Mouse (Mus musculus): ENCODE results near the gene Hfe2. TPM values are rescaled to one million over a fixed set of nuclear protein-coding genes. Genes with fewer than 3 reads are reported as not detected.
"Not testable (repeated sequence)": the region's sequence is repeated elsewhere in the genome, so short reads cannot be mapped to it uniquely, and the experiment has no call there.

Hfe2 gene
- 0.57 and 1.1 TPM in 2 replicates for polyA plus RNA-seq (2015; fragmentation: Nextera tagmentation; extraction: Ambion mirVana)

- Histone ChIP-seq H3K9ac (ENCODE audit: low read length) (no peak within 1 kb of the TSS), H3K4me2 (ENCODE audit: low read depth, low read length) (no peak within 1 kb of the TSS), H3K9me3 (ENCODE audit: control insufficient read depth, low read length) (no peaks in the 10 kb centered on the region), H3K36me3 (ENCODE audit: control insufficient read depth, insufficient read depth, low read length) (no peaks in the 10 kb centered on the region), H3K4me1 (replicated peaks; ENCODE audit: control insufficient read depth, insufficient read depth, low read length) (peaks cover 6% of the 10 kb centered on the region), H3K27me3 (ENCODE audit: control insufficient read depth, insufficient read depth, low read depth, low read length) (peaks cover 43% of the 10 kb centered on the region), H3K27ac (ENCODE audit: low read length) (no peak within 1 kb of the TSS), H3K4me3 (ENCODE audit: low read length) (no peak within 1 kb of the TSS)
- WGBS: 68% methylated on average over 4 of the region's 4 CpGs
- ATAC-seq (ENCODE audit: low read depth): no peak
Measured at GRCm38 (mm10) chr3:96524914-96525313, at the start of gene Hfe2. Hfe2 (plus strand) TSS chr3:96525172.

DNA sequence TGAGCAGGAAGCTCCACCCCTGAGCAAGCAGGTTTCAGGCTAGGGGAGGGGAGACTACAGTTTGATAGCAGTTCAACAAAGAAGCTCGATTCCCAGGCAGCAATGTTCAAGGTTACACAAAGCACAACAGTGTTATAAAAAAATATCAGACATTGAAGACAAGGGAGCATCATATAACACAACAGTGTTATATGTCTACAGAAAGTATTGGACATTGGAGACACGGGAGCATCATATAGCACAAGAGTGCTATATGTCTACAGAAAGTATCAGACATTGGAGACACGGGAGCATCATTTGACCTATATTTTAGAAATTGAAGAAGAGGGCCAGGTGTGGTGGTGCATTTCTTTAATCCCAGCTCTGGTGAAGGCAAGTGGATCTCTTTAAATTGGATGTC lies 47.9 kb upstream of the Hfe2 start:
- no peak overlapping the region for H3K27ac ChIP-seq (ENCODE audit: low read length)
- H3K4me1 ChIP-seq (replicated peaks; ENCODE audit: control insufficient read depth, insufficient read depth, low read length): 0 out of 2 replicates have a peak, but pooled peaks cover 5% of the 10 kb centered on the region
- H3K9me3 ChIP-seq (ENCODE audit: control insufficient read depth, low read length): no peaks in the 10 kb centered on the region
- no peak for ATAC-seq (ENCODE audit: low read depth)
- H3K36me3 ChIP-seq (ENCODE audit: control insufficient read depth, insufficient read depth, low read length): no peaks in the 10 kb centered on the region
- H3K27me3 ChIP-seq (ENCODE audit: control insufficient read depth, insufficient read depth, low read depth, low read length): peaks cover 46% of the 10 kb centered on the region
- no peak overlapping the region for H3K4me3 ChIP-seq (ENCODE audit: low read length)
- 38% methylated on average over 3 of the region's 3 CpGs for WGBS
- H3K9ac ChIP-seq (ENCODE audit: low read length): no peak overlapping the region
- no peak overlapping the region for H3K4me2 ChIP-seq (ENCODE audit: low read depth, low read length)

GRCm38 (mm10) chr3:96477558-96477957 lies 47.4 kb upstream of the Hfe2 start:
- Histone ChIP-seq H3K4me2 (ENCODE audit: low read depth, low read length) (no peak overlapping the region), H3K4me3 (ENCODE audit: low read length) (no peak overlapping the region), H3K9me3 (ENCODE audit: control insufficient read depth, low read length) (no peaks in the 10 kb centered on the region), H3K27me3 (ENCODE audit: control insufficient read depth, insufficient read depth, low read depth, low read length) (peaks cover 43% of the 10 kb centered on the region), H3K4me1 (replicated peaks; ENCODE audit: control insufficient read depth, insufficient read depth, low read length) (0 out of 2 replicates have a peak, but pooled peaks cover 5% of the 10 kb centered on the region), H3K9ac (ENCODE audit: low read length) (no peak overlapping the region), H3K36me3 (ENCODE audit: control insufficient read depth, insufficient read depth, low read length) (no peaks in the 10 kb centered on the region), H3K27ac (ENCODE audit: low read length) (no peak overlapping the region)
- ATAC-seq (ENCODE audit: low read depth): no peak
- 64% methylated on average over 6 of the region's 6 CpGs for WGBS

GRCm38 (mm10) chr3:96479249-96479648 lies 45.7 kb upstream of the Hfe2 start:
- no peak for ATAC-seq (ENCODE audit: low read depth)
- no peak overlapping the region for H3K4me2 ChIP-seq (ENCODE audit: low read depth, low read length)
- 0 out of 2 replicates have a peak, but pooled peaks cover 5% of the 10 kb centered on the region for H3K4me1 ChIP-seq (replicated peaks; ENCODE audit: control insufficient read depth, insufficient read depth, low read length)
- no peaks in the 10 kb centered on the region for H3K36me3 ChIP-seq (ENCODE audit: control insufficient read depth, insufficient read depth, low read length)
- no peaks in the 10 kb centered on the region for H3K9me3 ChIP-seq (ENCODE audit: control insufficient read depth, low read length)
- no peak overlapping the region for H3K9ac ChIP-seq (ENCODE audit: low read length)
- 22% methylated on average over 3 of the region's 3 CpGs for WGBS
- H3K27ac ChIP-seq (ENCODE audit: low read length): no peak overlapping the region
- no peak overlapping the region for H3K4me3 ChIP-seq (ENCODE audit: low read length)
- H3K27me3 ChIP-seq (ENCODE audit: control insufficient read depth, insufficient read depth, low read depth, low read length): peaks cover 27% of the 10 kb centered on the region

DNA sequence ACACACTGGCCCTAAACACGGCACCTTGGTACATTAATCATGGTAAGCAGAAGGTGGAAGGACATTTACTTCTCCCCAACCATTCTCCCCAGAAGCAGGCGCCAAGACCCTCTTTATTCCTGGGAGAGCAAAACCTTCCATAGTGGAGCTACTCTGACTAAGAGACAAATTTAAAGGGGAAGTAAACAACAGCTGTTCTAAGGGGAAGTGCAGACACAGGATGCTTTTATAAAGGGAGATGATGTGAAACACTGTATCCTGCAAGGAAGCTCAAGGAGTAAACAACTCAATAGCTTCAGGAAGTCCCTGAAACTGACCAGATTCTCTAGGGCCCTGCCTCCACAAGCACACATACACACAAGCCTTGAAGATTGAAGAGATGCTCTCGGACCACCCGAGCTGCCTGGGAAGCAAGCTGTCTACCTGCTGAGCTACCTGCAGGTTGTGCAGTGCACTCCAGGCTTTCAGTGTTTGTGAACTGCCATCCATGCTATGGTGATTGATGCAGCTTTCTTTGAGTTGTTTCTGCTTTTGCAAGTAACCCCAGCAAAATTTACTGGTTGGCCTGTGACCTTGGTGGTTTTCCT lies 44.2 kb upstream of the Hfe2 start:
- Histone ChIP-seq H3K27ac (ENCODE audit: low read length) (no peak overlapping the region), H3K9ac (ENCODE audit: low read length) (no peak overlapping the region), H3K36me3 (ENCODE audit: control insufficient read depth, insufficient read depth, low read length) (no peaks in the 10 kb centered on the region), H3K9me3 (ENCODE audit: control insufficient read depth, low read length) (no peaks in the 10 kb centered on the region), H3K4me1 (replicated peaks; ENCODE audit: control insufficient read depth, insufficient read depth, low read length) (no peaks in the 10 kb centered on the region), H3K27me3 (ENCODE audit: control insufficient read depth, insufficient read depth, low read depth, low read length) (peaks cover 17% of the 10 kb centered on the region), H3K4me3 (ENCODE audit: low read length) (no peak overlapping the region), H3K4me2 (ENCODE audit: low read depth, low read length) (no peak overlapping the region)
- ATAC-seq (ENCODE audit: low read depth): no peak
- 77% methylated on average over 4 of the region's 4 CpGs for whole genome bisulfite sequencing

DNA sequence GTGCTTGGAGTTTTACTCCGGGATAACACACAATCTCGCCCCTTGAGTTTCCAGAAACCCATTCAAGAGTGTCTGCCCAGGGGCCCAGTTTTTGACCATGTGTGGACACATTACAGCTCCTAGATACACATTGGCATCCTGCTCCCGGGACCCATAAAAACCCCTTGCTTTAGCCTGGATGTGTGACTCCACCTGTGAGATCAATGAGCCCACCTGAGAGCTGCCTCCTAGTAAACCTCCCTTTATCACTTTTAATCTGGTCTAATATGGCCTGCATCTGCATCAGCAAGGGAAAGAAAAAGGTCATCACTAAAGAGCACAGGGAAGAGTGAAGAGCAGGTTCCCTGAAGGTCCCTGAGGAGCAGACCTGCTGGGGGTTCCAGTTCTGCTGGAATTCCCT lies 43.1 kb upstream of the Hfe2 start:
- Histone ChIP-seq H3K4me1 (replicated peaks; ENCODE audit: control insufficient read depth, insufficient read depth, low read length) (no peaks in the 10 kb centered on the region), H3K36me3 (ENCODE audit: control insufficient read depth, insufficient read depth, low read length) (no peaks in the 10 kb centered on the region), H3K9ac (ENCODE audit: low read length) (no peak overlapping the region), H3K27ac (ENCODE audit: low read length) (no peak overlapping the region), H3K4me3 (ENCODE audit: low read length) (no peak overlapping the region), H3K4me2 (ENCODE audit: low read depth, low read length) (no peak overlapping the region), H3K9me3 (ENCODE audit: control insufficient read depth, low read length) (no peaks in the 10 kb centered on the region), H3K27me3 (ENCODE audit: control insufficient read depth, insufficient read depth, low read depth, low read length) (peaks cover 10% of the 10 kb centered on the region)
- ATAC-seq (ENCODE audit: low read depth): no peak
- WGBS: 79% methylated on average over 3 of the region's 3 CpGs

GRCm38 (mm10) chr3:96482451-96482850 lies 42.5 kb upstream of the Hfe2 start:
- H3K9me3 ChIP-seq (ENCODE audit: control insufficient read depth, low read length): no peaks in the 10 kb centered on the region
- H3K4me1 ChIP-seq (replicated peaks; ENCODE audit: control insufficient read depth, insufficient read depth, low read length): peaks cover 4% of the 10 kb centered on the region; the same call in 1 of the 2 replicates
- H3K27me3 ChIP-seq (ENCODE audit: control insufficient read depth, insufficient read depth, low read depth, low read length): peaks cover 7% of the 10 kb centered on the region
- no peaks in the 10 kb centered on the region for H3K36me3 ChIP-seq (ENCODE audit: control insufficient read depth, insufficient read depth, low read length)
- no peak overlapping the region for H3K4me3 ChIP-seq (ENCODE audit: low read length)
- 82% methylated on average over 13 of the region's 13 CpGs for WGBS
- H3K4me2 ChIP-seq (ENCODE audit: low read depth, low read length): no peak overlapping the region
- H3K9ac ChIP-seq (ENCODE audit: low read length): no peak overlapping the region
- no peak for ATAC-seq (ENCODE audit: low read depth)
- H3K27ac ChIP-seq (ENCODE audit: low read length): no peak overlapping the region

GRCm38 (mm10) chr3:96483044-96483443 lies 41.9 kb upstream of the Hfe2 start:
- H3K9ac ChIP-seq (ENCODE audit: low read length); H3K4me1 ChIP-seq (replicated peaks; ENCODE audit: control insufficient read depth, insufficient read depth, low read length); H3K27ac ChIP-seq (ENCODE audit: low read length); H3K9me3 ChIP-seq (ENCODE audit: control insufficient read depth, low read length); H3K36me3 ChIP-seq (ENCODE audit: control insufficient read depth, insufficient read depth, low read length); H3K4me2 ChIP-seq (ENCODE audit: low read depth, low read length); H3K27me3 ChIP-seq (ENCODE audit: control insufficient read depth, insufficient read depth, low read depth, low read length); H3K4me3 ChIP-seq (ENCODE audit: low read length); ATAC-seq (ENCODE audit: low read depth): not testable (repeated sequence)
- WGBS: 55% methylated on average over 7 of the region's 7 CpGs

GRCm38 (mm10) chr3:96483946-96484345 lies 41.0 kb upstream of the Hfe2 start:
- no peaks in the 10 kb centered on the region; the same call in 1 of the 2 replicates for H3K27me3 ChIP-seq (ENCODE audit: control insufficient read depth, insufficient read depth, low read depth, low read length)
- no peaks in the 10 kb centered on the region for H3K36me3 ChIP-seq (ENCODE audit: control insufficient read depth, insufficient read depth, low read length)
- H3K4me1 ChIP-seq (replicated peaks; ENCODE audit: control insufficient read depth, insufficient read depth, low read length): peaks cover 8% of the 10 kb centered on the region; the same call in 1 of the 2 replicates
- no peak overlapping the region for H3K4me2 ChIP-seq (ENCODE audit: low read depth, low read length)
- no peaks in the 10 kb centered on the region for H3K9me3 ChIP-seq (ENCODE audit: control insufficient read depth, low read length)
- no peak overlapping the region for H3K9ac ChIP-seq (ENCODE audit: low read length)
- H3K4me3 ChIP-seq (ENCODE audit: low read length): no peak overlapping the region
- H3K27ac ChIP-seq (ENCODE audit: low read length): no peak overlapping the region
- ATAC-seq (ENCODE audit: low read depth): no peak
- WGBS: 79% methylated on average over 2 of the region's 2 CpGs
